Mouse (Mus musculus) heart, postnatal 0 days (tissue): ENCODE results near the gene Bcap29.

Experiments
- CTCF ChIP-seq: IDR thresholded peaks from 2 replicates; pipeline ENCODE4 v1.5.1; 2016; ENCODE audit warnings: antibody characterized with exemption, control low read depth, low read depth
- EP300 ChIP-seq: IDR thresholded peaks from 2 replicates; pipeline ENCODE4 v1.6.1; 2016; ENCODE audit warnings: antibody characterized with exemption, low read depth

- no peak for TF ChIP-seq CTCF
- TF ChIP-seq EP300 = no peak
These were observed 30.9 kb downstream of the Bcap29 start for GRCm38 (mm10) chr12:31603586-31603985.
